Mouse (Mus musculus): Measurements from ENCODE around the gene Lbhd2.

DNA sequence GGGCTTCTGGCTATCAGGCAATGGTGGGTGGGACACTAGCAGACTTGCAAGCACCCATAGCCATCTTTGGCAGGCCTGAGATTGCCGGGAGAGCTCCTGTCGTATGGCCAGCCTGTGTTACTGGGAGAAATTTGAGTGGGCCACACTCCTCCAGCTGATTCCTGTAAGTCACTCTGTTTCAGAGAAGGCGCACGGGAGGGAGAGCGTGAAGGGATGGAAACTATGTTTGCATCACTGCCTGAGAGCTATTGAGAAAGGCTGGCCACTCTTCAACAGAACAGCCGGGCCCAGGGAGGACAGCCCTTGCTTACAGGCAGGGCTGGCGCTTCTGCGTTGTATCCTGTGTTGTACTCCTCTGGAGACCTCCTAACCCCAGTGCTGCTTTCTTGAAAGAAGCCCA is 30.0 kb downstream of the Lbhd2 start:
- TF ChIP-seq EP300 (IDR thresholded peaks at IDR 0.05; ENCODE audit: insufficient read depth, low read depth, low read length), result no peak
- TF ChIP-seq CTCF (IDR thresholded peaks at IDR 0.05), result no peak
- TF ChIP-seq POLR2A (IDR thresholded peaks at IDR 0.05; ENCODE audit: insufficient read depth, low read depth, low read length), result no peak

All from heart, adult 2 months (tissue).